Mouse (Mus musculus): ENCODE results near the gene Dusp3. TPM values are rescaled to one million over a fixed set of nuclear protein-coding genes. Genes with fewer than 3 reads are reported as not detected.

Gene Dusp3
- polyA plus RNA-seq, 2 experiments from 2014 or later: 1.6 to 1.7 TPM

DNA sequence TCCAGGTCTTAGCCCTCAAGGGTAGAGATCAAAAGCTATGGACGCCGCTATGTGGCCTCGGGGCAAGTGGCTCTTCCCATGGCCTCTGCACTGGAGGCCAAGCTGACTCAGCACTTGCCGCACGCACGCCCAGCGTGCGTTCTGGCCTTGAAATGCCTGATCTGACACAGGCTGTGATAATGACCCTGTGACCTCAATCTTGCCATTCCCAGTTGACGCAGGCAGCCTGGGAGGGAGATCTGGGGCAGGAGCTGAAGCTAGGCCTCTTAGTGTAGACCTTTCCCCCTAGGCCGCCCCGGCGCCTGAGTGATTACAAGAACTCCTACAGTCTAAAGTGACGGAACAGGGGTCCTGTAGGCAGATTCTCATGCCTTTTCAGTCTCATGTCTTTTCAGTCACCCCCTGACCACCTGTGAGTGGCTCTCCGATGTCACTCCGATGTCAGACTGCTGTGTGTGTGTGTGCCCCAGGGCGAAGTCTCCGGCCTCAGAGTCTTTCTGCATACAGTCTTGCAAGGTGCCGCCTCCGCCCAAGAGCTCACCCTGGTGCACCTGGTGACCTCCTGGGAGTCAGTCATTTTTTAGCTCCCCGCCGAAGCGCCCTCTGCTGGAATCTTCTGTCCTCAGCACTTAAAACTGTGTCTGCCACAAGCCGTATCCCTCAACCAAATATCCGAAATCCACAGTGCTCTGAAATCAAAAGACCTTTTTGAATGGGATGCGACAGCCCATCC is 58.6 kb downstream of the Dusp3 start:
- ATAC-seq: no peak

DNA sequence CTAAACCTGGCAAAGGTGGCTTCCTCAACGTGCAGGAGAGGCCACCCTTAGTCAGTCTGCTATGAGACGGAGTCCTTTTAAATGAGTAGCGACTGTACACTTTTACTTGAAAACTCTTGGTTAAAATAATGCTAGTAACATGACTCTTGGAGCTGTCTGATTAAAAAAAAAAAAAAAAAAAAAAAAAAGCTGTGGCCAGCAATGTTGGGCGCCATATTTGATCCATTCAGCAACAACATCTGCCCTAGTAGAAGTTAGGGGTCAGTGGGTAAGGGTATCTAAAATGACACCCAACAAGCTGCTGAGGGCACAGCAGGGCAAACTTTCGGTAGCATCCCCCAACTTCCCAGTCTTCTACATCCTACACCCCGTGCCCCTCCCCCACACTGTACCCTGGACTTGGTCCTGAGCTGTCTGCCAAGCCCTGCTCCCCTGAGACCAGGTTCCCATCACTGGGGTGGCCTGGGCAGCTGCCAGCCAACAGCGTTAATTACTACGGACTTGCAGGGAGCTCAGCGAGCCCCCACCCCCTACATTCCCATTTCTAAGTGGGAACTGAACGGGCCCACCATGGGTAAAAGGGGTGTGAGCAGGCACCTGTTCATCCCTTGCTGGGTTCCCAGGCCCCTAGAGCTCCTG is 59.7 kb downstream of the Dusp3 start:
- no peak for ATAC-seq

DNA sequence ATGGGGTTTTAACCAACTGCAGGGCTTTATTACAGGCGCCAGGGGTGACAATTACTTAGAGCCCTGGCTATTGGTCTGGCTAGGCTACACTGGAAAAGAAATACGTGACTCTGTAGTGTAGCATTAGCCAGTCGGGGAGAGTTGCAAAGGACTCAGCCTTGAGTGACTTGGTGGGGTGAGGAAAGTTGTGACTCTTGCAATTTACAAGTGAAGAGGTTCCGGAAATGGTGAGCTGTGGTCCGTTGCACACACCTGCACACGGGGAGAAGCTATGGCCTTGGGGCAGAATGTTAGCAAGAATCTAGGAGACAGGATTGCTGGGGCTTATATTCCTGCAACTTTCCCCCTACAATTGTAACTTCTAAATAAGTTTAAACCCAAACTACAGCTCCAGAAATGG is 61.2 kb downstream of the Dusp3 start:
- no peak for ATAC-seq

- no peak for ATAC-seq
Measured at GRCm38 (mm10) chr11:101924441-101924976, 62.3 kb downstream of the Dusp3 start.

GRCm38 (mm10) chr11:101923988-101924387 is 62.8 kb downstream of the Dusp3 start:
- no peak for ATAC-seq

DNA sequence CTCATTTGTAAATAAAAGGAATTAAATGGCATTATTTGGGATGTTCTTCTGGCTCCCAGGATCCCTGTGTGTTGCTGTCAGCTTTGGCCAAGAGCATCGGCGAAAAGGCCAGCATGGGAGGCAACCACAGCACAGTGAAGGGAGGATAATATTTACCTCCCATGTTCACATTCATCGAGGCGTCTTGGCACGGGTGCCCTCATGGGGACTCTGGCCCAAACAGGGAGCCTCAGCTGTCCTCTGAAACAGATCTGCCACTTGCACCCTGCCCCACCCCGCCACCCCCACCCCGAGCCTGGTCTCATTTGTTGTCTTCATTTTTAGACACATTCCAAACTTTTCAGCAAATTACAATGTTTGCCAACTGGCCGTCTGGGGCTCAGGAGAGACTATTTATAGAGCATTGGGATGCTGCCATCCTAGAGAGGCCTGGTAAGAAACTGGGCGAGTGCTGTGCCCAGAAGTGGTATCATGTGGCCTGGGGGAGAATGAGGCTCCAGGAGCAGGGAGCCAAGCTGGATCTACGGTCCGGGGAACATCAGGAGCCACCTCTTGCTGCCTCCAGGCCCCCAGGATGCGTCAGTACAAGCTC is 65.4 kb downstream of the Dusp3 start:
- no peak for ATAC-seq

Other genes starting within 250 kb of the Dusp3 start
- not detected for gene Etv4, start 201.6 kb downstream of the Dusp3 start, polyA plus RNA-seq (2017; shearing (Covaris generic))
- gene Meox1, start 92.6 kb downstream of the Dusp3 start, polyA plus RNA-seq (2017; shearing (Covaris generic)): not detected
- gene Sost, start 20.0 kb downstream of the Dusp3 start, polyA plus RNA-seq (2017; shearing (Covaris generic)): not detected
- not detected for gene Cfap97d1, start 2.7 kb downstream of the Dusp3 start, polyA plus RNA-seq (2017; shearing (Covaris generic))
- gene Mpp3, start 41.4 kb upstream of the Dusp3 start, polyA plus RNA-seq (2017; shearing (Covaris generic)): under 1 TPM in 1 of 2 experiments, not detected in 1; 0.42 TPM
- gene Cd300lg, start 54.5 kb upstream of the Dusp3 start, polyA plus RNA-seq (2017; shearing (Covaris generic)): not detected
- gene Mpp2, start 101.5 kb upstream of the Dusp3 start, polyA plus RNA-seq (2017; shearing (Covaris generic)): 1 to 10 TPM; 1.3 to 3.6 TPM
- gene Ppy, start 114.3 kb upstream of the Dusp3 start, polyA plus RNA-seq (2017; shearing (Covaris generic)): not detected
- not detected for gene Pyy, start 120.8 kb upstream of the Dusp3 start, polyA plus RNA-seq (2017; shearing (Covaris generic))
- gene Nags, start 158.5 kb upstream of the Dusp3 start, polyA plus RNA-seq (2017; shearing (Covaris generic)): not detected
- gene Tmem101, start 169.4 kb upstream of the Dusp3 start, polyA plus RNA-seq (2017; shearing (Covaris generic)): 10 to 100 TPM; 10.8 to 19.6 TPM
- gene Lsm12, start 198.3 kb upstream of the Dusp3 start, polyA plus RNA-seq (2017; shearing (Covaris generic)): 10 to 100 TPM; 33.4 to 69.4 TPM
- gene G6pc3, start 202.6 kb upstream of the Dusp3 start, polyA plus RNA-seq (2017; shearing (Covaris generic)): 10 to 100 TPM; 29.1 to 53.9 TPM
- 10 to 100 TPM in 1 of 2 experiments, 1 to 10 TPM in 1; 6.5 to 12.3 TPM for gene Hdac5, start 243.2 kb upstream of the Dusp3 start, polyA plus RNA-seq (2017; shearing (Covaris generic))

Measured in CD4-positive, CD25-positive, alpha-beta regulatory T cell, adult 4 months (primary cell).